Mouse (Mus musculus): ENCODE results near the gene Ccer2.

DNA sequence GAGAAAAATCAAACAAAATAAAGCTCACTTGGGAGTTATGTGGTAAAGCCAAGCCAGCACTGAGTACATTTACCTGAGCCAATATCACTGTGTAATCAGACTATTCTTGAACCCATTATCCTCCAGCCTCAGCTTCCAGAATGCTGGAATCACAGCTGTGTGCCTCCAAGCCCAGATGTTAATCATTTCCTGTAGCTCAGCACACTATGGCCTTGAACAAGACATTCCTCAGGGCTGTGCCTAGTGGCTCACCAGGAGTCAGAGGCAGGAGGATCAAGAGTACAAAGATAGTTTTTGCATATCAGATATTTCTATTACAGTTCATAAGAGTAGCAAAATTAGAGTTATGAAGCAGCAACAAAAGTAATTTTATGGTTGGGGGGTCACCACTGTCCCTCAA lies 35.7 kb downstream of the Ccer2 start:
- no peak for TF ChIP-seq CTCF (IDR thresholded peaks at IDR 0.05; ENCODE audit: extremely low read depth, insufficient read depth, insufficient read length, insufficient replicate concordance)
- TF ChIP-seq POLR2A (IDR thresholded peaks at IDR 0.05; ENCODE audit: low read depth, low read length): no peak

All from spleen, adult 2 months (tissue).